Mouse (Mus musculus) heart, embryonic 12.5 days (tissue): ENCODE results near the gene Pnp2. TPM values are rescaled to one million over a fixed set of nuclear protein-coding genes. Genes with fewer than 3 reads are reported as not detected.
"Not testable (repeated sequence)": the region's sequence is repeated elsewhere in the genome, so short reads cannot be mapped to it uniquely, and the experiment has no call there.

Experiments
- ATAC-seq: fragments of 200-750 bp; cut with Nextera tagmentation; 2 replicates; pipeline ENCODE4 v1.8.0; 2017; ENCODE audit warnings: moderate TSS enrichment, moderate library complexity; ENCODE audit not compliant: insufficient number of reproducible peaks, low FRiP score
- H3K27ac ChIP-seq: fragments of 300-500 bp; sonication (generic); 2 replicates; pipeline ENCODE4 v1.5.1; 2016; ENCODE audit warnings: mild to moderate bottlenecking, moderate library complexity; ENCODE audit not compliant: poor library complexity, severe bottlenecking
- H3K27me3 ChIP-seq: fragments of 300-500 bp; sonication (generic); replicated peaks from 2 replicates; pipeline ENCODE4 v1.6.1; 2016; ENCODE audit warnings: mild to moderate bottlenecking, moderate library complexity
- H3K36me3 ChIP-seq: fragments of 300-500 bp; sonication (generic); 2 replicates; pipeline ENCODE4 v1.6.1; 2016; ENCODE audit warnings: mild to moderate bottlenecking, moderate library complexity
- H3K4me1 ChIP-seq: fragments of 300-500 bp; sonication (generic); replicated peaks from 2 replicates; pipeline ENCODE4 v1.6.1; 2016; ENCODE audit warnings: mild to moderate bottlenecking
- H3K4me2 ChIP-seq: fragments of 300-500 bp; sonication (generic); 2 replicates; pipeline ENCODE4 v1.6.1; 2016; ENCODE audit warnings: mild to moderate bottlenecking, moderate library complexity
- H3K4me3 ChIP-seq: fragments of 300-500 bp; sonication (generic); 2 replicates; pipeline ENCODE4 v1.5.1; 2016; ENCODE audit warnings: mild to moderate bottlenecking
- H3K9ac ChIP-seq: fragments of 300-500 bp; sonication (generic); 2 replicates; pipeline ENCODE4 v1.6.1; 2016; ENCODE audit warnings: mild to moderate bottlenecking, moderate library complexity
- H3K9me3 ChIP-seq: fragments of 300-500 bp; sonication (generic); replicated peaks from 2 replicates; pipeline ENCODE4 v1.6.1; 2016; ENCODE audit warnings: mild to moderate bottlenecking, moderate library complexity
- WGBS: fragments of 180-500 bp; shearing (Covaris S2); methylation state at CpG from one replicate; pipeline ENCODE4 v1.1.7; 2016; 5-methylcytosine and 5-hydroxymethylcytosine counted together
- polyA plus RNA-seq: library from polyadenylated mRNA; unstranded; fragments of >200 nt; fragmentation: Nextera tagmentation; extraction: Ambion mirVana; gene quantifications from 2 replicates; pipeline ENCODE4 v1.2.1, GENCODE M21; 2016

Pnp2 gene
- polyA plus RNA-seq, 1 experiment from 2014 or later = 0.32 TPM

GRCm38 (mm10) chr14:50958289-50958995 lies 2.6 kb downstream of the Pnp2 start:
- not testable (repeated sequence) for H3K4me2 ChIP-seq, ATAC-seq, H3K9ac ChIP-seq, H3K4me3 ChIP-seq, H3K9me3 ChIP-seq, H3K27ac ChIP-seq, H3K4me1 ChIP-seq, H3K27me3 ChIP-seq, H3K36me3 ChIP-seq
- 85% methylated on average over 5 of the region's 5 CpGs for WGBS

GRCm38 (mm10) chr14:50968216-50968980 lies 12.6 kb downstream of the Pnp2 start:
- Histone ChIP-seq H3K9ac (no peak overlapping the region), H3K27me3 (no peaks in the 10 kb centered on the region), H3K9me3 (no peaks in the 10 kb centered on the region), H3K4me1 (peaks cover 4% of the 10 kb centered on the region), H3K27ac (no peak overlapping the region), H3K36me3 (no peaks in the 10 kb centered on the region), H3K4me2 (no peak overlapping the region), H3K4me3 (no peak overlapping the region)
- no peak for ATAC-seq
- WGBS = 82% methylated on average over 5 of the region's 5 CpGs

- Histone ChIP-seq H3K27me3 (no peaks in the 10 kb centered on the region), H3K4me2 (no peak overlapping the region), H3K4me1 (peaks cover 4% of the 10 kb centered on the region), H3K36me3 (no peaks in the 10 kb centered on the region), H3K4me3 (no peak overlapping the region), H3K9me3 (no peaks in the 10 kb centered on the region), H3K27ac (no peak overlapping the region), H3K9ac (no peak overlapping the region)
- 27% methylated on average over 1 of the region's 1 CpGs for WGBS
- no peak for ATAC-seq
Measured at GRCm38 (mm10) chr14:50969041-50969440, 13.2 kb downstream of the Pnp2 start.

GRCm38 (mm10) chr14:50969558-50970544 lies 14.1 kb downstream of the Pnp2 start:
- Histone ChIP-seq H3K36me3 (no peaks in the 10 kb centered on the region), H3K9me3 (no peaks in the 10 kb centered on the region), H3K4me3 (0 out of 2 replicates have a peak overlapping the region, but pooled peaks have one; percentile 3), H3K4me1 (peaks cover 4% of the 10 kb centered on the region), H3K9ac (peak overlapping the region; percentile 35; the same call in 1 of the 2 replicates), H3K4me2 (peak overlapping the region; percentile 44), H3K27me3 (no peaks in the 10 kb centered on the region), H3K27ac (peak overlapping the region; percentile 54)
- ATAC-seq = no peak
- 22% methylated on average over 12 of the region's 12 CpGs for WGBS

- H3K36me3 ChIP-seq = no peaks in the 10 kb centered on the region
Measured at GRCm38 (mm10) chr14:50970822-50971221, 15.0 kb downstream of the Pnp2 start.

GRCm38 (mm10) chr14:50973054-50973453 lies 17.3 kb downstream of the Pnp2 start:
- H3K27ac ChIP-seq, H3K4me3 ChIP-seq, H3K27me3 ChIP-seq, H3K9me3 ChIP-seq, ATAC-seq, H3K4me1 ChIP-seq, H3K9ac ChIP-seq, H3K4me2 ChIP-seq, H3K36me3 ChIP-seq: not testable (repeated sequence)
- WGBS = 86% methylated on average over 5 of the region's 5 CpGs

More at GRCm38 (mm10) chr14:50970822-50971221, 15.0 kb downstream of the Pnp2 start:
- 35% methylated on average over 1 of the region's 1 CpGs for WGBS
- Histone ChIP-seq H3K27ac (no peak overlapping the region), H3K9me3 (no peaks in the 10 kb centered on the region), H3K4me2 (no peak overlapping the region), H3K4me3 (no peak overlapping the region), H3K4me1 (peaks cover 4% of the 10 kb centered on the region), H3K9ac (no peak overlapping the region), H3K27me3 (no peaks in the 10 kb centered on the region)
- ATAC-seq = no peak

GRCm38 (mm10) chr14:50973700-50974099 lies 17.9 kb downstream of the Pnp2 start:
- peaks cover 9% of the 10 kb centered on the region for H3K4me1 ChIP-seq
- no peaks in the 10 kb centered on the region for H3K27me3 ChIP-seq
- H3K36me3 ChIP-seq = no peaks in the 10 kb centered on the region
- no peak for ATAC-seq
- H3K27ac ChIP-seq = no peak overlapping the region
- no peak overlapping the region for H3K4me3 ChIP-seq
- H3K4me2 ChIP-seq = no peak overlapping the region
- no peaks in the 10 kb centered on the region for H3K9me3 ChIP-seq
- 46% methylated on average over 4 of the region's 4 CpGs for WGBS
- no peak overlapping the region for H3K9ac ChIP-seq

- ATAC-seq = no peak
- Histone ChIP-seq H3K27ac (no peak overlapping the region), H3K4me2 (no peak overlapping the region), H3K36me3 (no peaks in the 10 kb centered on the region), H3K4me1 (peaks cover 5% of the 10 kb centered on the region), H3K9me3 (no peaks in the 10 kb centered on the region), H3K4me3 (no peak overlapping the region), H3K9ac (no peak overlapping the region), H3K27me3 (no peaks in the 10 kb centered on the region)
- WGBS = 36% methylated on average over 5 of the region's 5 CpGs
Measured at GRCm38 (mm10) chr14:50975001-50975400, 19.2 kb downstream of the Pnp2 start.

- no peak overlapping the region for H3K9ac ChIP-seq
- no peak overlapping the region for H3K4me3 ChIP-seq
- no peaks in the 10 kb centered on the region for H3K36me3 ChIP-seq
- H3K27me3 ChIP-seq = no peaks in the 10 kb centered on the region
- no peak overlapping the region for H3K27ac ChIP-seq
- no peaks in the 10 kb centered on the region for H3K9me3 ChIP-seq
- no peak for ATAC-seq
- 26% methylated on average over 9 of the region's 9 CpGs for WGBS
- H3K4me1 ChIP-seq = peaks cover 5% of the 10 kb centered on the region
- peak overlapping the region; percentile 32 for H3K4me2 ChIP-seq
Measured at GRCm38 (mm10) chr14:50976674-50977073, 20.9 kb downstream of the Pnp2 start.

GRCm38 (mm10) chr14:50978451-50978850 lies 22.7 kb downstream of the Pnp2 start:
- H3K4me2 ChIP-seq, H3K27me3 ChIP-seq, H3K36me3 ChIP-seq, H3K4me1 ChIP-seq, H3K9ac ChIP-seq, H3K27ac ChIP-seq, ATAC-seq, H3K9me3 ChIP-seq, H3K4me3 ChIP-seq: not testable (repeated sequence)
- WGBS = 77% methylated on average over 6 of the region's 6 CpGs

GRCm38 (mm10) chr14:50979631-50980030 lies 23.8 kb downstream of the Pnp2 start:
- Histone ChIP-seq H3K9ac (no peak overlapping the region), H3K4me1 (peaks cover 5% of the 10 kb centered on the region), H3K36me3 (no peaks in the 10 kb centered on the region), H3K4me2 (no peak overlapping the region), H3K9me3 (0 out of 2 replicates have a peak, but pooled peaks cover 4% of the 10 kb centered on the region), H3K27ac (no peak overlapping the region), H3K27me3 (no peaks in the 10 kb centered on the region), H3K4me3 (no peak overlapping the region)
- ATAC-seq = no peak
